Mouse (Mus musculus) thymus, adult 2 months (tissue): ENCODE results near the gene Slc39a3.

Source experiments
- CTCF ChIP-seq: fragments of 200-500 bp; IDR thresholded peaks from 2 replicates; pipeline ENCODE4 v1.5.1; 2012; ENCODE audit warnings: mild to moderate bottlenecking, control low read depth, low read length, moderate library complexity, borderline replicate concordance; ENCODE audit not compliant: control insufficient read depth, poor library complexity, insufficient read depth; ENCODE audit errors: extremely low read depth
- POLR2A ChIP-seq: fragments of 200-500 bp; IDR thresholded peaks from 2 replicates; pipeline ENCODE4 v1.6.1; 2012; ENCODE audit warnings: mild to moderate bottlenecking, low read length, control low read depth, moderate library complexity; ENCODE audit not compliant: control insufficient read depth, poor library complexity, insufficient read depth; ENCODE audit errors: extremely low read depth

DNA sequence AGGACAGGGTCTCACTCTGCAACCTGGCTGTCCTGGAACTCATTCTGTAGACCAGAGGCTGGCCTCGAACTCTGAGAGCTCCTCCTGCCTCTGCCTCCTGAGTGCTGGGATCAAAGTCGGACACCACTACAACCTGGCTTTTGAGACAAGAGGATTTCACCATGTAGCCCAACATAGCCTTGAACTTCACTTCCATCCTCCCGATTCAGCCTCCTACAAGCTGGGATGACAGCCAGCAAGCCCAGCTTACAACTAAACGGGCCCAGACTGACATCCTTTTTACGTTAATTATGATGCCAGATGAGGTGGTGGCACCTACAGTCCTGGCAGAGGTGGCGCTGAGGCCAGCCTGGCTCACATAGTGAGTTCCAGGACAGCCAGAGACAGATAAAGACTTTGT is 21.7 kb upstream of the Slc39a3 start:
- no peak for TF ChIP-seq POLR2A
- TF ChIP-seq CTCF: no peak
